Mouse (Mus musculus) stomach, embryonic 15.5 days (tissue): Measurements from ENCODE around the gene Clps. TPM values are rescaled to one million over a fixed set of nuclear protein-coding genes. Genes with fewer than 3 reads are reported as not detected.

Source experiments
- ATAC-seq: fragments of 200-750 bp; cut with Nextera tagmentation; 2 replicates; pipeline ENCODE4 v1.8.0; 2017; ENCODE audit warnings: low read depth, moderate number of reproducible peaks, moderate TSS enrichment; ENCODE audit not compliant: insufficient read depth, low FRiP score
- H3K27ac ChIP-seq: fragments of 300-500 bp; sonication (generic); 2 replicates; pipeline ENCODE4 v1.5.1; 2015; ENCODE audit warnings: mild to moderate bottlenecking, inconsistent platforms
- H3K27me3 ChIP-seq: fragments of 300-500 bp; sonication (generic); replicated peaks from 2 replicates; pipeline ENCODE4 v1.6.1; 2015; ENCODE audit warnings: inconsistent platforms
- H3K36me3 ChIP-seq: fragments of 300-500 bp; sonication (generic); 2 replicates; pipeline ENCODE4 v1.6.1; 2015; ENCODE audit warnings: inconsistent platforms
- H3K4me1 ChIP-seq: fragments of 300-500 bp; sonication (generic); 2 replicates; pipeline ENCODE4 v1.6.1; 2015; ENCODE audit warnings: inconsistent platforms
- H3K4me2 ChIP-seq: fragments of 300-500 bp; sonication (generic); 2 replicates; pipeline ENCODE4 v1.6.1; 2015; ENCODE audit warnings: mild to moderate bottlenecking, inconsistent platforms
- H3K4me3 ChIP-seq: fragments of 300-500 bp; sonication (generic); replicated peaks from 2 replicates; pipeline ENCODE4 v1.5.1; 2015; ENCODE audit warnings: inconsistent platforms
- H3K9ac ChIP-seq: fragments of 300-500 bp; sonication (generic); 2 replicates; pipeline ENCODE4 v1.6.1; 2015; ENCODE audit warnings: inconsistent platforms
- H3K9me3 ChIP-seq: fragments of 300-500 bp; sonication (generic); 2 replicates; pipeline ENCODE4 v1.6.1; 2016; ENCODE audit warnings: inconsistent platforms
- WGBS: fragments of 180-500 bp; shearing (Covaris S2); methylation state at CpG from one replicate; pipeline ENCODE4 v1.1.7; 2015; 5-methylcytosine and 5-hydroxymethylcytosine counted together
- polyA plus RNA-seq: library from polyadenylated mRNA; unstranded; fragments of >200 nt; fragmentation: Nextera tagmentation; extraction: Ambion mirVana; gene quantifications from 2 replicates; pipeline ENCODE4 v1.2.1, GENCODE M21; 2015

Gene Clps
- polyA plus RNA-seq, 1 experiment from 2014 or later: 3,221 TPM

DNA sequence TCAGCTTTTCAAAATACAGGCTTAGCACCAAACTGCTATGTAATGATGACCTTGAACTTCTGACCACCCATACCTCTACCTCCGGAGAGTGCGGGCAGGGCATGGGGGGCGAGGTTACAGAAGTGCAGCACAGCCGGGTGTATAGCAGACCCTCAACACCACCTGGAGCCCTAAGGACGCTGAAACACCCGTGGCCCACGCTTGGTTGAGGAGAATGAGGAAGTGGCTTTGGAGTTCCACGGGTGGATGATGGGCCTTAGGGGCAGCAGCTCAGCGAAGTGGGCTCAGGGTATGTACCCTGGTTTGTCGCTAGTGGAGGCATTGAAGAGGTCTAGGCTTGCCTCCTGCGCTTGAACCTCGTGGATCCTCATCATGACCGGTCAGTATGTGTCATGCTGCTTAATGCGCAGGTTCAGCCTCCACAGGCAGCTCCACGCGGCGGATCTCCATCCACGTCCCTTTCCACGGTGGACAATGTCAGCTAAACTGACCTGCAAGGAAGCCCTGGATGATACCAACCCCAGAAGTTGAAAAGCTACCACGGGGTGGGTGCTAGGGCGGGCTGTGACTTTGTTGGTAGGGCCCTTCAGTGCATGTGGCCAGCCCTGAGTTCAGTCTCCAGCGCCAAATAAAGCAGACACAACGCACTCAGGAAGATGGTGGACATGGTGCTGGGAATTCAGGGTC is 36.4 kb downstream of the Clps start:
- 83% methylated on average over 23 of the region's 23 CpGs for WGBS
- Histone ChIP-seq H3K36me3 (no peaks in the 10 kb centered on the region), H3K9ac (no peak overlapping the region), H3K4me3 (peak overlapping the region; percentile 62), H3K4me1 (peaks cover 29% of the 10 kb centered on the region), H3K27ac (no peak overlapping the region), H3K27me3 (no peaks in the 10 kb centered on the region), H3K4me2 (peak overlapping the region; percentile 96), H3K9me3 (no peaks in the 10 kb centered on the region)
- no peak for ATAC-seq

GRCm38 (mm10) chr17:28523355-28524008 is 37.1 kb downstream of the Clps start:
- no peaks in the 10 kb centered on the region for H3K27me3 ChIP-seq
- peak overlapping the region; percentile 89 for H3K27ac ChIP-seq
- H3K9ac ChIP-seq: peak overlapping the region; percentile 29; the same call in 1 of the 2 replicates
- H3K36me3 ChIP-seq: no peaks in the 10 kb centered on the region
- H3K4me1 ChIP-seq: peaks cover 35% of the 10 kb centered on the region
- H3K4me2 ChIP-seq: peak overlapping the region; percentile 96
- 9% methylated on average over 28 of the region's 28 CpGs for WGBS
- H3K9me3 ChIP-seq: no peaks in the 10 kb centered on the region
- H3K4me3 ChIP-seq: peak overlapping the region; percentile 62
- ATAC-seq: no peak; the same call in 1 of the 2 replicates

DNA sequence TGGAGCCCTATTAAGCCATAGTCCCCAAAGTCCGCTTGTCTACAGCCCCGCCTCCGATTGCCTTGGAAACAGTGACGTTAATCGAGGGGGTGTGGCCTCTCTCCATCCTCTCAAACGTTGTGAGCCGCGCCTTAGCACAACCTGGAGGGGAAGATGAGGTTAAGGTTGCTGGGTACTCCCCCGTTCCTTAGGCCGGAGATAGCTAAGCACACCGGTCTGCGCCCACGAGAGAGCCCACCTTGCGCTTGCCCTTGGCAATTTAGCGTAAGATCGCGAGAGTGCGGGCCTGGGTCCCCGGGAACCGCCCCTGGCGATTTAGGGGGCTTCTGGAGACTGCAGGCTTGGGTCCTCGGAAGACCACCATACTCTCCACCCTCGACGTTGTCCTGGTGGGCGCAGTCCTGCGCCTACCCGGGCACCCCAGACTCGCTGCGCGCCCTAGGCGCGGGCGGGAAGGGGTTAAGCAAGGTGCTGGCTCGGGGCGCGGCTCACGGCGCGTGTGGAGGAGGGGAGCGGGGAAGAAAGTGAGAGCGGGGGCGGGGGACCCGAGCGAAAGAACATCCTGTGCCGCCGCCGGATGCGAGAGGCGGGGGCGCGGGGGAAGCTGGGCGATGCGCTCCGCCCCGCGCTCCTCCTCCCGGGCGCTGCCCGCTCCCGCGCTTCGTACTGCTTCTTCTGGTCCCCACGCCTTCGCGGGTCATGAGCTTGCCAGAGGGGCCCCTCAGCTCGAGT is 37.8 kb downstream of the Clps start:
- H3K4me1 ChIP-seq: peaks cover 38% of the 10 kb centered on the region
- H3K27ac ChIP-seq: peak overlapping the region; percentile 89
- H3K9ac ChIP-seq: peak overlapping the region; percentile 29; the same call in 1 of the 2 replicates
- ATAC-seq: peak; percentile 75
- H3K27me3 ChIP-seq: no peaks in the 10 kb centered on the region
- H3K36me3 ChIP-seq: no peaks in the 10 kb centered on the region
- H3K9me3 ChIP-seq: no peaks in the 10 kb centered on the region
- H3K4me3 ChIP-seq: peak overlapping the region; percentile 62
- under 1% methylated on average over 49 of the region's 66 CpGs for WGBS
- H3K4me2 ChIP-seq: peak overlapping the region; percentile 96

DNA sequence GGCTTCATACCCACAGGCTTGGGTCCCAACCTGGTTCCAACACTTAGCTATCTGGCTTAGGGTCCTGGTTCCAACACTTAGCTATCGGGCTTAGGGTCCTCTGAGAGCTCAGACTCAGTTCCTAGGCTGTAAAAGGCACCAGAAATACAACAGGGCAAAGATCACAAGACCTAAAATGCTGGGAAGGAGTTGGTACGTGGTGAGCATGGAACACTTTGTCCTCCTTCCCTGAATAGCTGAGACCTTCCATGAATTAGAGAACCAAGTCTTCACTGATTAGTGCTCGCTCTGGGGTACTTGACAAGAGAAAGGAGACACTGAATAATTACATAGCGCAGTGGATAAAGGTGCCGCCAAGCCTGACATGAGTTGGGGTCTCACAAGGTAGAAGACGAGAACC is 38.6 kb downstream of the Clps start:
- no peaks in the 10 kb centered on the region for H3K9me3 ChIP-seq
- H3K4me2 ChIP-seq: peak overlapping the region; percentile 96
- H3K27me3 ChIP-seq: no peaks in the 10 kb centered on the region
- 38% methylated on average over 6 of the region's 6 CpGs for WGBS
- ATAC-seq: no peak
- peaks cover 38% of the 10 kb centered on the region for H3K4me1 ChIP-seq
- no peaks in the 10 kb centered on the region for H3K36me3 ChIP-seq
- H3K4me3 ChIP-seq: peak overlapping the region; percentile 62
- peak overlapping the region; percentile 18; the same call in 1 of the 2 replicates for H3K27ac ChIP-seq
- no peak overlapping the region for H3K9ac ChIP-seq

- no peaks in the 10 kb centered on the region for H3K9me3 ChIP-seq
- 53% methylated on average over 5 of the region's 5 CpGs for whole genome bisulfite sequencing
- H3K27me3 ChIP-seq: no peaks in the 10 kb centered on the region
- H3K36me3 ChIP-seq: no peaks in the 10 kb centered on the region
- no peak overlapping the region for H3K9ac ChIP-seq
- peaks cover 40% of the 10 kb centered on the region for H3K4me1 ChIP-seq
- H3K4me2 ChIP-seq: no peak overlapping the region
- H3K27ac ChIP-seq: no peak overlapping the region
- H3K4me3 ChIP-seq: no peak overlapping the region
- no peak for ATAC-seq
Measured at GRCm38 (mm10) chr17:28521071-28521726, 39.4 kb downstream of the Clps start.

DNA sequence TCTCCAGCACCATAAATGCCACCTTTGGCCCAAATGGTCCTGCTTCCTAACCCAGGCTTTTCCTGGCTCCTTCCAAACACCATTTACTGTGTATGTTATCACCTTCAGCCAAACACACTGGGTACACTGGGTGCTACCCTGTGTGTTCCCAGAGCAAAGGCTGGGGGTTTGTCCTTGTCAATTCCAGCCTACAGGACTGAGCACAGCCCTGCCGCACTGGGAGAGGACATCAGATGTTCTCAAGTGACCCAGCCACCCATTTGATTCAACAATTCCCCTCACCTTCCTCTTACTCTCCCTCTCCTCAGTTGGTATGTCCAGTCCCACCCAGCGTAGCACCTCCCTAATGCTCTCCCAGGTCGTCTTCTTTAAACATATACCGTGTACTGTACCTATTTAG is 40.0 kb downstream of the Clps start:
- Histone ChIP-seq H3K9me3 (no peaks in the 10 kb centered on the region), H3K4me1 (peaks cover 45% of the 10 kb centered on the region), H3K36me3 (no peaks in the 10 kb centered on the region), H3K27ac (no peak overlapping the region), H3K9ac (no peak overlapping the region), H3K27me3 (no peaks in the 10 kb centered on the region), H3K4me3 (no peak overlapping the region), H3K4me2 (no peak overlapping the region)
- no peak for ATAC-seq
- 72% methylated on average over 4 of the region's 4 CpGs for WGBS

DNA sequence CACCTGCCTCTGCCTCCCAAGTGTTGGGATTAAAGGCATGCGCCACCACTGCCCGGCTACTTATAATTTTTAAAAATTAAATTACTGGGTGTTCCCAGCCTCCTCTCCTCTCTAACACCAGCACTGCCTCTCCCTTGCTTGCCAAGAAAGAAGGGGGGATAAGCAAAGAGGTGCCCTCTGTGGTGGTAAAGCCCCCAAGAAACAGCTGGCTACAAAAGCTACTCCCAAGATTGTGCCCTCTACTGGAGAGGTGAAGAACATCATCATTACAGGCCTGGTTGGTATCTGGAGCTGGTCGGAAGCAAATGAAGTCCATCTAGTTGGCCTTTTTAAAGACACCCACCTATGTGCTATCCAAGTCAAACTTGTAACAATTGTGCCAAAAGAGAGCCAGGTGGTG is 40.7 kb downstream of the Clps start:
- ATAC-seq: no peak
- no peaks in the 10 kb centered on the region for H3K27me3 ChIP-seq
- peaks cover 47% of the 10 kb centered on the region for H3K4me1 ChIP-seq
- no peak overlapping the region for H3K27ac ChIP-seq
- 87% methylated on average over 3 of the region's 3 CpGs for WGBS
- H3K9me3 ChIP-seq: no peaks in the 10 kb centered on the region
- no peak overlapping the region for H3K9ac ChIP-seq
- no peak overlapping the region for H3K4me2 ChIP-seq
- H3K36me3 ChIP-seq: no peaks in the 10 kb centered on the region
- no peak overlapping the region for H3K4me3 ChIP-seq

DNA sequence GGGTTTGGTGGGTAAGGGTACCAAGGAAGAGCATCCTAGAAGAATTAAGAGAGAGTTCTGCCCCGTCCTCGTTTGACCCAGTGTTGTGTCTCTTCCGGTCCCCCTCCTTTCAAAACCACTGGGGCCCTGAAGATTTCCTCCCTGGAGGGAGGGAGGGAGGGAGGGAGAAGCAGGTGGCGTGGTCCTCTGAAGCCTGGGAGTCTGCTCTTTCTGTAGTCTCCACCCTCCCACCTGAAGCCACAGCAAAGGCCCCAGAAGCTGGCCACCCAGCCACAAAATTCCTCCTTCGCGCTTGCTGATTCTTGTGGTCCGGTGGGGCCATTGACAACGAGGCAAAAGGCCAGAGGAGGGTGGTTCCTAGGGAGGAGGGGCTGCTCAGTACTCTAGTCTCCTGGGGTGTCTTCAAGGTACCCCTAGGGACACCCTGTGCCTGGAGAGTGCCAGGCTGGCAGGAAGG is 41.9 kb downstream of the Clps start:
- Histone ChIP-seq H3K4me3 (peak overlapping the region; percentile 39), H3K36me3 (no peaks in the 10 kb centered on the region), H3K4me1 (peaks cover 39% of the 10 kb centered on the region), H3K27ac (peak overlapping the region; percentile 91), H3K4me2 (peak overlapping the region; percentile 86), H3K9me3 (no peaks in the 10 kb centered on the region), H3K27me3 (no peaks in the 10 kb centered on the region), H3K9ac (no peak overlapping the region)
- ATAC-seq: no peak
- 28% methylated on average over 8 of the region's 8 CpGs for WGBS

- no peaks in the 10 kb centered on the region for H3K9me3 ChIP-seq
- peaks cover 33% of the 10 kb centered on the region for H3K4me1 ChIP-seq
- H3K9ac ChIP-seq: peak overlapping the region; percentile 29; the same call in 1 of the 2 replicates
- H3K36me3 ChIP-seq: no peaks in the 10 kb centered on the region
- no peaks in the 10 kb centered on the region for H3K27me3 ChIP-seq
- H3K4me2 ChIP-seq: peak overlapping the region; percentile 86
- ATAC-seq: peak; percentile 67
- peak overlapping the region; percentile 91 for H3K27ac ChIP-seq
- under 1% methylated on average over 41 of the region's 46 CpGs for WGBS
- peak overlapping the region; percentile 39 for H3K4me3 ChIP-seq
Measured at GRCm38 (mm10) chr17:28517956-28518614, 42.5 kb downstream of the Clps start.

GRCm38 (mm10) chr17:28517441-28517955 is 43.1 kb downstream of the Clps start, which contains the start of gene Fkbp5:
Gene Fkbp5 (minus strand): TSS chr17:28517527.
- Histone ChIP-seq H3K27me3 (no peaks in the 10 kb centered on the region), H3K9ac (peak within 1 kb of the TSS; percentile 29; the same call in 1 of the 2 replicates), H3K4me2 (peak within 1 kb of the TSS; percentile 86), H3K27ac (peak within 1 kb of the TSS; percentile 91), H3K9me3 (no peaks in the 10 kb centered on the region), H3K4me3 (peak within 1 kb of the TSS; percentile 39), H3K4me1 (peaks cover 35% of the 10 kb centered on the region), H3K36me3 (no peaks in the 10 kb centered on the region)
- 3% methylated on average over 16 of the region's 16 CpGs for WGBS
- peak; percentile 46 for ATAC-seq

- Histone ChIP-seq H3K27ac (peak overlapping the region; percentile 91), H3K4me1 (peaks cover 35% of the 10 kb centered on the region), H3K4me3 (peak overlapping the region; percentile 39; the same call in 1 of the 2 replicates), H3K27me3 (no peaks in the 10 kb centered on the region), H3K4me2 (peak overlapping the region; percentile 86), H3K9me3 (no peaks in the 10 kb centered on the region), H3K9ac (no peak overlapping the region), H3K36me3 (no peaks in the 10 kb centered on the region)
- WGBS: 68% methylated on average over 4 of the region's 4 CpGs
- no peak for ATAC-seq
Measured at GRCm38 (mm10) chr17:28516881-28517280, 43.7 kb downstream of the Clps start.
